Mouse (Mus musculus) erythroblast, embryonic 14.5 days (primary cell): Measurements from ENCODE around the gene Spag16.

Experiments used
- GATA1 ChIP-seq: IDR thresholded peaks from 2 replicates; pipeline ENCODE4 v1.6.1; 2012; ENCODE audit warnings: low read length, inconsistent platforms, mixed read lengths
- TAL1 ChIP-seq: IDR thresholded peaks from 3 replicates; pipeline ENCODE4 v1.6.1; 2012; ENCODE audit warnings: low read length, inconsistent platforms, mixed read lengths

DNA sequence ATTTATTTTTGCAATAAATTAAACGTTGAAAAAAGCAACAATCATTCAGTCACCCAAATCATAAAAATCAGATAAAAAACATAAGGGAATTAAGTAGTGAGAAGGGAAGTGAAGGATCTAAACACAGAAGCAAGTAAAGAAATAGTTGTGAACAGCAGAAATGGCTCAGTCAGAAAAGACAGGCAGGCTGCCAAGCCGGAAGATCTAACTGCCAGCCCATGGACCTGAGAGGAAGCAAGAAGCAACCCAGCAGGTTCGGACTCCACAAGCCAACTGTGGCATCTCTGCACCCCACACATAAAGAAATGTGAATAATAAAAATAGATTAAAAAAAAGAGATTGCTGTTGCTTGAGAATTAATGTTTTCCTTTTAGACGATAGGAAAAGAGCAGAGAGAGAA, 545.0 kb downstream of the Spag16 start:
- TF ChIP-seq GATA1 = no peak
- no peak for TF ChIP-seq TAL1
